Mouse (Mus musculus): Measurements from ENCODE around the gene Iqgap1.

DNA sequence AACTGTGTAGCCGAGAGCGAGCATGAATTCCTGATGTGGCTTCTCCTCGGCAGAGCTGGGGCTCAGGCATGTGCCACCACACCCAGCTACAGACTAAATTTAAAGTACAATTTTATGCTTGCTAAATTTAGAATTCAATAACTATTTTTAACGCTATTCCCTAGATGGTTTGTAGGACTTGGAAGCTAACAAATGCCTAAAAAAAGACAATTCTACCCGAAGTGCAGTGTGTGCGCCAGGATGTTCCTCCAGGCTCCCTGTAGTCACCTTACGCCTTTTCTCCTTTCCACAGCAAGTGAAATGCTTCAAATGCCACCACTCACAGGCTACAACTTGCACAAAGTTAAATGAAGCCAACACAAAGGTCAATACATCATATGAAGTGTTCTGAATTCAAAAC, 78.4 kb downstream of the Iqgap1 start:
- TF ChIP-seq POLR2A (IDR thresholded peaks at IDR 0.05; ENCODE audit: insufficient read depth, low read length) (no peak), CTCF (IDR thresholded peaks at IDR 0.05; ENCODE audit: low read depth, low read length) (no peak)
